Mouse (Mus musculus): Measurements from ENCODE around the gene C2cd2l.
"Not testable (repeated sequence)": the region's sequence is repeated elsewhere in the genome, so short reads cannot be mapped to it uniquely, and the experiment has no call there.

GRCm38 (mm10) chr9:44325032-44325767 is 5.1 kb upstream of the C2cd2l start:
- not testable (repeated sequence) for TF ChIP-seq EP300 (optimal IDR thresholded peaks at IDR 0.05); CTCF (IDR thresholded peaks at IDR 0.05; ENCODE audit: low read depth)

Measured in stomach, postnatal 0 days (tissue).